In the genomic region with DNA sequence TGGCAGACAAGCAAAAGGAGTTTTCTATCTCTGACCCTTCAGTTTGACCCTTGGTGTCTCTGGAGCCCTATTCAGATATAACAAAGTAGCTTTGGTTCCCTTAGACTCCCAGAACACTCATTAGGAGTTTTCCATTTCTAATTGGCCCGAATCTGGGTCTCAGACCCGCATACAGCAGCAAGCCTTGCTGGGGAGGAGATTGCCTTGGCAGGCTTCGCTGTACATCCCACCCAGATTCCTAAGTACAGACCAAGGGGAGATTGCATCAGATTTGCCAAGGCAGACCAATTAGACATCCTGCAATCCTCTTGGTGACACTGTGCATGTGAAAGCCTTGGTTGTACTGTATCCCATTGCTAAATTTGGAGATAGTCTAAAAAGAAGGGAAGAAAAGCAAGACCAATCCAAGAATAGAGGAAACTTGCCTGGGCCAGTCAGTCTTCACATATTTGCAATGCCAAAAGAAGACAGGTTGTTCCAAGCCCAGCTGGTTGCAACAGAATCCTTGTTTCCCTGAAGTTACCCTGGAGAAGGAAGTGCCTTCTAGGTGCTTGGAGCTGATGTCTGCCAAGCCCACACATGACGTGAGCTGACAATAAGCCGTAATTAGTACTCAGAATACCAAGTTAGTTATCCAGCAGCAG, we compare ENCODE assay signal across 18 mouse cellular contexts.
DNase-seq lines count a peak whose midpoint lies in the region; ATAC-seq and TF ChIP-seq lines count a peak whose summit lies in the region.
"Had no signal": no experiment of that assay in that cellular context is flagged by ENCODE, and none has a peak within 500 bp of the region (broad histone marks: within the 10 kb centered on the region; RNA-seq: fewer than 3 reads in every experiment).

No protein-coding gene starts in this region.

- 85% methylated on average over 5 of the region's 5 CpGs for WGBS in liver, postnatal 0 days (ENCODE audit: insufficient replicate concordance)

- no peak for TF ChIP-seq EP300 in liver, postnatal 0 days (IDR thresholded peaks at IDR 0.05; ENCODE audit: low read depth)

- intact Hi-C loops in left cerebral cortex, postnatal 4 days (cut with DNase I) = no loop called here

- TF ChIP-seq CTCF in liver, postnatal 0 days (IDR thresholded peaks at IDR 0.05; ENCODE audit: low read depth) = no peak

- H3K27me3 ChIP-seq in liver, postnatal 0 days (ENCODE audit: insufficient read depth, low read length) = no peaks in the 10 kb centered on the region
- H3K27me3 ChIP-seq: CH12.LX; heart, embryonic 15.5 days; liver, embryonic 15.5 days; midbrain, embryonic 12.5 days had no signal

- no peak for ATAC-seq in liver, postnatal 0 days
- ATAC-seq: intestine, postnatal 0 days had no signal

- H3K27ac ChIP-seq in liver, postnatal 0 days (ENCODE audit: low read depth) = no peak overlapping the region
- H3K27ac ChIP-seq: heart, embryonic 15.5 days; liver, embryonic 15.5 days; midbrain, embryonic 12.5 days had no signal

- peak; percentile 19 for DNase-seq in embryo, embryonic 10.5 days (ENCODE audit: low spot score)
- no peak for DNase-seq in embryo, embryonic 9.5 days (ENCODE audit: extremely low spot score)
- peak; percentile 21 for DNase-seq in left cerebral cortex, adult 11 months (ENCODE audit: low spot score)
- no peak for DNase-seq in left cerebral cortex, postnatal 4 days
- DNase-seq in left cerebral cortex, adult 9 months (ENCODE audit: low spot score in 2 of 2) = peak; percentile 7 to 13
- peak; percentile 8 for DNase-seq in telencephalon, adult 2 months (ENCODE audit: low read depth, low spot score)
- no peak for DNase-seq in kidney, adult 18-20 months
- no peak for DNase-seq in liver, postnatal 0 days
- DNase-seq: cerebellum, adult 2 months; kidney, postnatal 14 days; lung, postnatal 36 days; thymus, adult 2 months had no signal

- no peaks in the 10 kb centered on the region for H3K36me3 ChIP-seq in liver, postnatal 0 days (replicated peaks; ENCODE audit: insufficient read depth, low read length)
- H3K36me3 ChIP-seq: heart, embryonic 15.5 days; liver, embryonic 15.5 days; midbrain, embryonic 12.5 days had no signal

- H3K4me3 ChIP-seq in liver, postnatal 0 days (ENCODE audit: low read depth, low read length) = no peak overlapping the region
- H3K4me3 ChIP-seq: erythroblast, embryonic 14.5 days; heart, embryonic 15.5 days; liver, embryonic 15.5 days; midbrain, embryonic 12.5 days had no signal

- no peaks in the 10 kb centered on the region for H3K4me1 ChIP-seq in liver, postnatal 0 days (ENCODE audit: insufficient read depth)
- H3K4me1 ChIP-seq: heart, embryonic 15.5 days; liver, embryonic 15.5 days; midbrain, embryonic 12.5 days had no signal

- no peak overlapping the region for H3K4me2 ChIP-seq in liver, postnatal 0 days (ENCODE audit: low read depth, low read length)
- H3K4me2 ChIP-seq: heart, embryonic 15.5 days; liver, embryonic 15.5 days; midbrain, embryonic 12.5 days had no signal

- H3K9me3 ChIP-seq in liver, postnatal 0 days (ENCODE audit: low read length) = no peaks in the 10 kb centered on the region
- H3K9me3 ChIP-seq: heart, embryonic 15.5 days; liver, embryonic 15.5 days; midbrain, embryonic 12.5 days had no signal

- H3K9ac ChIP-seq in liver, postnatal 0 days (replicated peaks) = no peak overlapping the region
- H3K9ac ChIP-seq: heart, embryonic 15.5 days; liver, embryonic 15.5 days; midbrain, embryonic 12.5 days had no signal

Comparison
In these comparisons a context has a peak if more than half of its experiments do, and no peak if none do; other contexts are left out.
1. DNase-seq: peak in embryo, embryonic 10.5 days (single experiment), left cerebral cortex, adult 11 months (single experiment), left cerebral cortex, adult 9 months (2 of 2) and telencephalon, adult 2 months (single experiment); none in embryo, embryonic 9.5 days (single experiment), left cerebral cortex, postnatal 4 days (single experiment), kidney, adult 18-20 months (single experiment) and liver, postnatal 0 days (single experiment).